Mouse (Mus musculus) large intestine, adult 2 months (tissue): ENCODE results near the gene Olfr43. TPM values are rescaled to one million over a fixed set of nuclear protein-coding genes. Genes with fewer than 3 reads are reported as not detected.

Source experiments
- DNase-seq: peaks from one replicate; pipeline ENCODE4 v3.0.0-alpha.2; 2012; ENCODE audit warnings: low read depth, low spot score
- WGBS: fragments of 180-500 bp; shearing (Covaris S2); methylation state at CpG from one replicate; pipeline ENCODE4 v1.1.7; 2018; 5-methylcytosine and 5-hydroxymethylcytosine counted together
- polyA plus RNA-seq: library from polyadenylated mRNA; depleted of rRNA; stranded (reverse); fragments of >200 nt; gene quantifications from 2 replicates; pipeline ENCODE4 v1.2.3, GENCODE M21; 2012; rRNA removed

Olfr43 gene
- not detected in 2 replicates for polyA plus RNA-seq

- 42% methylated on average over 1 of the region's 1 CpGs for WGBS
- DNase-seq = no peak
These were observed at the start of gene Olfr43 for GRCm38 (mm10) chr11:74211279-74211678. TSS of gene Olfr43 (minus strand) at chr11:74211379.

GRCm38 (mm10) chr11:74259508-74259907 is 48.3 kb upstream of the Olfr43 start, which contains the start of gene Olfr406:
TSS of gene Olfr406 (plus strand) at chr11:74259808.
- no peak for DNase-seq
- WGBS = 31% methylated on average over 2 of the region's 2 CpGs

- 80% methylated on average over 3 of the region's 3 CpGs for WGBS
- DNase-seq = no peak
These were observed 30.0 kb upstream of the Olfr43 start for GRCm38 (mm10) chr11:74241201-74241600.

GRCm38 (mm10) chr11:74185949-74186348 is 25.2 kb downstream of the Olfr43 start, which contains the start of gene Olfr403:
TSS of gene Olfr403 (plus strand) at chr11:74186249.
- DNase-seq = no peak

- WGBS = 62% methylated on average over 4 of the region's 4 CpGs
These were observed 27.4 kb downstream of the Olfr43 start for GRCm38 (mm10) chr11:74183745-74184144.

GRCm38 (mm10) chr11:74183168-74183567 is 28.0 kb downstream of the Olfr43 start:
- WGBS = 73% methylated on average over 4 of the region's 4 CpGs
- DNase-seq = no peak

More at GRCm38 (mm10) chr11:74183745-74184144, 27.4 kb downstream of the Olfr43 start:
- DNase-seq = no peak

- no peak for DNase-seq
These were observed 42.4 kb downstream of the Olfr43 start for GRCm38 (mm10) chr11:74168771-74169170.

Other genes with a start within 250 kb of the Olfr43 start
- not detected in 2 replicates for gene Olfr398, start 221.0 kb downstream of the Olfr43 start, polyA plus RNA-seq
- gene Olfr139, start 154.8 kb downstream of the Olfr43 start, polyA plus RNA-seq = not detected in 2 replicates
- not detected in 2 replicates for gene Olfr399, start 154.8 kb downstream of the Olfr43 start, polyA plus RNA-seq
- gene Zfp616, start 141.4 kb downstream of the Olfr43 start, polyA plus RNA-seq = not detected in 2 replicates
- not detected in 2 replicates for gene Olfr401, start 97.7 kb downstream of the Olfr43 start, polyA plus RNA-seq
- gene Olfr402, start 57.9 kb downstream of the Olfr43 start, polyA plus RNA-seq = not detected in 2 replicates
- not detected in 2 replicates for gene Olfr403, start 25.1 kb downstream of the Olfr43 start, polyA plus RNA-seq
- not detected in 2 replicates for gene Olfr406, start 48.4 kb upstream of the Olfr43 start, polyA plus RNA-seq
- not detected in 2 replicates for gene Olfr59, start 72.4 kb upstream of the Olfr43 start, polyA plus RNA-seq
- gene Olfr410, start 126.7 kb upstream of the Olfr43 start, polyA plus RNA-seq = not detected in 2 replicates
- gene Olfr411, start 141.3 kb upstream of the Olfr43 start, polyA plus RNA-seq = not detected in 2 replicates
- gene Olfr412, start 150.7 kb upstream of the Olfr43 start, polyA plus RNA-seq = not detected in 2 replicates